Mouse (Mus musculus) intestine, postnatal 0 days (tissue): ENCODE measurements around the gene Polh. TPM values are rescaled to one million over a fixed set of nuclear protein-coding genes. Genes with fewer than 3 reads are reported as not detected.

ENCODE experiments used
- ATAC-seq: fragments of 200-750 bp; cut with Nextera tagmentation; 2 replicates; pipeline ENCODE4 v1.8.0; 2017; ENCODE audit warnings: mild to moderate bottlenecking, moderate TSS enrichment, moderate library complexity
- H3K27ac ChIP-seq: fragments of 300-500 bp; sonication (generic); 2 replicates; pipeline ENCODE4 v1.5.1; 2014; ENCODE audit warnings: mild to moderate bottlenecking, low read depth, low read length, moderate library complexity
- H3K27me3 ChIP-seq: fragments of 300-500 bp; sonication (generic); replicated peaks from 2 replicates; pipeline ENCODE4 v1.6.1; 2014; ENCODE audit warnings: low read length, mixed read lengths; ENCODE audit not compliant: control insufficient read depth, insufficient read depth
- H3K36me3 ChIP-seq: fragments of 300-500 bp; sonication (generic); 2 replicates; pipeline ENCODE4 v1.6.1; 2014; ENCODE audit warnings: mild to moderate bottlenecking, moderate library complexity; ENCODE audit not compliant: control insufficient read depth, insufficient read depth
- H3K4me1 ChIP-seq: fragments of 300-500 bp; sonication (generic); replicated peaks from 2 replicates; pipeline ENCODE4 v1.6.1; 2014; ENCODE audit warnings: antibody characterized with exemption, low read length, mixed read lengths; ENCODE audit not compliant: control insufficient read depth, insufficient read depth
- H3K4me2 ChIP-seq: fragments of 300-500 bp; sonication (generic); replicated peaks from 2 replicates; pipeline ENCODE4 v1.6.1; 2014; ENCODE audit warnings: low read depth, mild to moderate bottlenecking, moderate library complexity
- H3K4me3 ChIP-seq: fragments of 300-500 bp; sonication (generic); 2 replicates; pipeline ENCODE4 v1.5.1; 2014; ENCODE audit warnings: low read depth, low read length
- H3K9ac ChIP-seq: fragments of 300-500 bp; sonication (generic); 2 replicates; pipeline ENCODE4 v1.6.1; 2014; ENCODE audit warnings: mild to moderate bottlenecking, low read depth, low read length
- H3K9me3 ChIP-seq: fragments of 300-500 bp; sonication (generic); 2 replicates; pipeline ENCODE4 v1.6.1; 2016; ENCODE audit warnings: mixed run types; ENCODE audit not compliant: control insufficient read depth
- CTCF ChIP-seq: sonication (generic); IDR thresholded peaks from 2 replicates; pipeline ENCODE4 v1.5.1; 2016; ENCODE audit warnings: low read depth, mild to moderate bottlenecking, control low read depth, antibody characterized with exemption, moderate library complexity
- WGBS: fragments of 180-500 bp; shearing (Covaris S2); extraction: QIAGEN DNeasy Blood & Tissue Kit; methylation state at CpG from one replicate; pipeline ENCODE4 v1.1.7; 2014; 5-methylcytosine and 5-hydroxymethylcytosine counted together
- polyA plus RNA-seq: library from polyadenylated mRNA; unstranded; fragments of >200 nt; fragmentation: Nextera tagmentation; extraction: Ambion mirVana; gene quantifications from 2 replicates; pipeline ENCODE4 v1.2.1, GENCODE M21; 2015

Polh gene
- 4.7 and 5.7 TPM in 2 replicates for polyA plus RNA-seq

DNA sequence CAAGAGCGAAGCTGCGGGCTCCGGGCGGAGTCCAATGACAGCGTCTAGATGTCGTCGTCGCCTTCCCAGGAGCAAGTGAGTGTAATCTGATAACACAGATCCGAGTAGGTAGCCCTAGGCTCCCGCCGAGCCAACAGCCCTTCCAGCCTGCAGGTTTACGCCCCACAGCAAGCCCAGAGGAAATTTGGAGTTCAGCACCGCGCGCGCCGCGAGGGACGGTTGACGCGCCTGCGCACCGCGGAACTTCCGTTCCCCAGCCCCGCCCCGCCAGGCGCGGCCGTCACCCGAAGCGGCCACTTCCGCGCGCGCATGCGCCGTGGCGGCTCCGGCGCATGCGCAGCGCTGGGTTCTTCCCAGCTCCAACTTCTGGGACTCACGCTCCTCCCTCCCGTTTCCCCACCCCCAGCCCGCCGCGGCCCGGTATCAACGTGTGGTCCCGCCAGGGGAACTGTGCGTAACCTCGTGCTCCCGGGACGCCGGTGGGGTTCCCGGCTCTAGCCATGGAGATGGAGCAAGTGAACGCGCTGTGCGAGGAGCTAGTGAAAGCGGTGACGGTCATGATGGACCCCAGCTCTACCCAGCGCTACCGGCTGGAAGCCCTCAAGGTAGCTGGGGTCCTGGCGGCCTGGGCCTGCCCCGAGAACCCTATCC, at the start of gene Polh, which contains the start of gene Xpo5:
TSS of gene Polh (minus strand) at position 225 of the 651 bp plus-strand sequence.
TSS of gene Xpo5 (plus strand) at position 362 of the 651 bp plus-strand sequence.
- peak within 1 kb of the TSS; percentile 70 for H3K27ac ChIP-seq
- peak within 1 kb of the TSS; percentile 86 for H3K9ac ChIP-seq
- no peaks in the 10 kb centered on the region for H3K27me3 ChIP-seq
- peak; percentile 96 for ATAC-seq
- TF ChIP-seq CTCF: peak; percentile 27; the same call in 1 of the 2 replicates
- H3K4me3 ChIP-seq: peak within 1 kb of the TSS; percentile 98
- H3K9me3 ChIP-seq: no peaks in the 10 kb centered on the region
- no peaks in the 10 kb centered on the region; the same call in 1 of the 2 replicates for H3K4me1 ChIP-seq
- WGBS: under 1% methylated on average over 66 of the region's 66 CpGs
- peak within 1 kb of the TSS; percentile 90 for H3K4me2 ChIP-seq
- H3K36me3 ChIP-seq: peaks cover 29% of the 10 kb centered on the region

DNA sequence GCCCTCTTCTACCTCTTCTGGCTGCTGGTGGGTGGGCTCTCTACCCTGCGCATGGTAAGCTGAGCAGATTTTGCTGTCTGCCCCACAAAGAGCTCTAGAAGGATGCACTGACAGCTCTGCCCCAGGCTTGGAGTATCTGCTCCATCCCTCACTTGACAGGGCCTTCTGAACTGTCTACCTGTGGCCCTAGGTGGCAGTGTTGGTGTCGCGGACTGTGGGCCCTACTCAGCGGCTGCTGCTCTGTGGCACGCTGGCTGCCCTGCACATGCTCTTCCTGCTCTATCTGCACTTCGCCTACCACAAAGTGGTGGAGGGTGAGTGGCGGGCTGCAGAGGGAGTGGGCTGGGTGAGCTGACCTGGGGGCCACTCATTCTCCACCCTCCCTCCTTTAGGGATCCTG, 48.7 kb upstream of the Polh start:
- no peak overlapping the region for H3K4me3 ChIP-seq
- peaks cover 13% of the 10 kb centered on the region; the same call in 1 of the 2 replicates for H3K4me1 ChIP-seq
- WGBS: 66% methylated on average over 7 of the region's 7 CpGs

DNA sequence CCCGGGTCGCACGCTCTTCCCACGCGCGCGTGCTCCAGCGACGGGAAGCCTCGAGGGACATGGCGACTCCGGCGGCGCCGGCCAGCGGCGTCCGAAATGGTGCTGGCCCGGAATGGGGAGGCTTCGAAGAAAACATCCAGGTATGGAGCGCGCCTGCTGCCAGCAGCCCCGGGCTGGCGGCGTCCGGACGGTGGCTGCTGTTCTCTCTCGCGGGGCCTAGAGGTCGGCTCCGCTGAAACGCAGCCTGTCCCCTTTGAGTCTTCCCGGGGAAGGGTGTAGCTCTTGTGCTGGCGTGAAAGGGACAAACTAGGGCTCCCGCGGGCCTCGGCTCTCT, 45.7 kb upstream of the Polh start:
- peaks cover 54% of the 10 kb centered on the region for H3K36me3 ChIP-seq
- H3K4me2 ChIP-seq: peak overlapping the region; percentile 71
- H3K9ac ChIP-seq: peak overlapping the region; percentile 97
- peaks cover 10% of the 10 kb centered on the region; the same call in 1 of the 2 replicates for H3K4me1 ChIP-seq
- peak overlapping the region; percentile 95 for H3K4me3 ChIP-seq
- H3K9me3 ChIP-seq: no peaks in the 10 kb centered on the region
- H3K27ac ChIP-seq: peak overlapping the region; percentile 84
- no peaks in the 10 kb centered on the region for H3K27me3 ChIP-seq
- ATAC-seq: no peak
- under 1% methylated on average over 37 of the region's 37 CpGs for WGBS
- no peak for TF ChIP-seq CTCF

More for the DNA sequence above, 48.7 kb upstream of the Polh start:
- Histone ChIP-seq H3K36me3 (peaks cover 29% of the 10 kb centered on the region), H3K9me3 (no peaks in the 10 kb centered on the region), H3K4me2 (no peak overlapping the region), H3K9ac (no peak overlapping the region), H3K27me3 (peaks cover 15% of the 10 kb centered on the region), H3K27ac (no peak overlapping the region)
- no peak for ATAC-seq
- peak; percentile 54 for TF ChIP-seq CTCF

DNA sequence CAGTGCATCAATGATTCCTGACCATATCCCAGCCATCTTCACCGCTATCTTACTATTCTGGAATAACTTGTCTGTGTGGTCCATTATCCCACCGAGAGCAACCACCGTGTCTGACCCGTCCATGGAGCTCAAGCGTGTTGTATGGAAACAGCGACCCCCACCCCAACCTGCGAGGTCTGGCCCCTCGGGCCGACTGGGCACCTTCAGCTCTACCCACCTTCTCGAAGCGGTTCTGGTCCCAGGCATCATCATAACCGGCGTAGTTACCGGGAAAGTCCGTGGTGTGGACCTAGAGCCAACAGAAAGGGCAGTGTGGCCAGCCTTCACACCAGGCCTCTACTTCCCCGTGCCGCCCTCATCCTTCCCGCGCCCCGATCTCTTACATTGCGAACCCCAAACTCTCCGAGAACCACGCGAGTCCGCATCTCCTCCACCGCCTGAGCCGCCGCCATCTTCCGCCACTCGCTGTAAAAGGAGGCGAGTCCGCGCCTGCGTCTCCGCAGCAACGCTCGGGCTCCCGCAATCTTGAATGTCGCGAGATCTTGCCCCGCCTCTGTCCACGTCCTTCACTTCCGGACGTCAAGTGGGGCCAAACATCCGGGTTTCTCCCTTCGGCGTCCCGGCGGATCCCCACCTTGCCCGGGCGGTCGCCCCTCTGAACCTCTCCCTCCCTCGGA, 45.2 kb upstream of the Polh start, which contains the start of the genes Polr1c and Yipf3:
TSS of gene Polr1c (minus strand) at position 543 of the 677 bp plus-strand sequence.
TSS of gene Yipf3 (plus strand) at position 569 of the 677 bp plus-strand sequence.
- WGBS: under 1% methylated on average over 53 of the region's 53 CpGs
- peak within 1 kb of the TSS; percentile 71 for H3K4me2 ChIP-seq
- peak within 1 kb of the TSS; percentile 95 for H3K4me3 ChIP-seq
- H3K27me3 ChIP-seq: no peaks in the 10 kb centered on the region
- TF ChIP-seq CTCF: no peak
- H3K36me3 ChIP-seq: peaks cover 56% of the 10 kb centered on the region
- peak within 1 kb of the TSS; percentile 97 for H3K9ac ChIP-seq
- no peaks in the 10 kb centered on the region for H3K9me3 ChIP-seq
- ATAC-seq: peak; percentile 88
- H3K27ac ChIP-seq: peak within 1 kb of the TSS; percentile 84
- H3K4me1 ChIP-seq: peaks cover 10% of the 10 kb centered on the region; the same call in 1 of the 2 replicates

DNA sequence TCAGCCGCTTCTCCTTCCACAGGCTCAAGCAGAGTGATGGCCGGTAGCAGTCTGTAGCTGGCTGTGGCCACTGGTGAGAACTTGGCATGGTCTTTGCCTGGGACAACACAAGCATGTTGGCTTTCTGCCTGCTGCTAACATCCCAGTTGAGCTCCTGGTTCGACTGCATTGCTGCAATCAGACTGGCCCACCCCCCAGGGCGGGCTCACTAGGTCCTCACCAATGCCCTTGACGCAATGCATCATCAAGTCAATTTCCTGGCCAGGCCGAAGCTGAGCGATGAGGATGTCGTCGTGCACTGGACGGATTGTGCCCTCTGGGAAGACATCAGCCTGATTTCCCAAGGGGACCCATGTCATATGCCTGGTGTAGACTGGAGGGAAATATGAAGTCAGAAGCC, 42.1 kb upstream of the Polh start:
- Histone ChIP-seq H3K9ac (no peak overlapping the region), H3K9me3 (no peaks in the 10 kb centered on the region), H3K27me3 (no peaks in the 10 kb centered on the region), H3K4me2 (no peak overlapping the region), H3K4me1 (peaks cover 10% of the 10 kb centered on the region; the same call in 1 of the 2 replicates), H3K27ac (peak overlapping the region; percentile 21; the same call in 1 of the 2 replicates), H3K36me3 (peaks cover 55% of the 10 kb centered on the region), H3K4me3 (no peak overlapping the region)
- no peak for TF ChIP-seq CTCF
- no peak for ATAC-seq
- 76% methylated on average over 10 of the region's 10 CpGs for WGBS

DNA sequence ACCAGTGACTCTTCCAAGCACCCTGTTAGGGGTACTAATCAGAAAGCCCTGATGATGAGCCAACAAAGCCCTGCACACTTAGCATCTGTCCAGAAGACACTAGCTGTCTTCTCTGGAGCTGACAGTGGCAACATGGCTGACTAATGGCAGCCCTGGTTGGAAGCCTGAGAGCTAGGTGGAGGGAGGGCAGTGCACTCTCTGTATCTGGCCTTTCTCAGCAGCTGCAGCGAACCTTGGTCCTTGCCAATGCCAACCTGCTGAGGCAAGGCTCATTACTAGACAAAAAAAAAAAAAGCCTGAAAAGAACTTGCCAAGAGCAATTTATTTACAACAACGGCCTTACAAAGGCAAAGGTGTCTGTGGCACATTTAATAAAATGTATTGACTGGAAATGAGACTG, 41.2 kb upstream of the Polh start:
- Histone ChIP-seq H3K4me1 (peaks cover 4% of the 10 kb centered on the region; the same call in 1 of the 2 replicates), H3K9me3 (no peaks in the 10 kb centered on the region), H3K36me3 (peaks cover 64% of the 10 kb centered on the region), H3K27ac (no peak overlapping the region; the same call in 1 of the 2 replicates), H3K9ac (no peak overlapping the region), H3K4me2 (no peak overlapping the region), H3K4me3 (no peak overlapping the region), H3K27me3 (no peaks in the 10 kb centered on the region)
- 58% methylated on average over 2 of the region's 2 CpGs for WGBS
- no peak for ATAC-seq
- no peak for TF ChIP-seq CTCF
